Mouse (Mus musculus) lung, postnatal 0 days (tissue): Measurements from ENCODE around the gene Znrf3. TPM values are rescaled to one million over a fixed set of nuclear protein-coding genes. Genes with fewer than 3 reads are reported as not detected.

ENCODE experiments used
- ATAC-seq: fragments of 200-750 bp; cut with Nextera tagmentation; 2 replicates; pipeline ENCODE4 v1.8.0; 2017; ENCODE audit warnings: moderate library complexity
- DNase-seq: peaks from one replicate; pipeline ENCODE4 v3.0.0-alpha.2; 2016; ENCODE audit warnings: low spot score
- H3K27ac ChIP-seq: fragments of 300-500 bp; sonication (generic); 2 replicates; pipeline ENCODE4 v1.5.1; 2014; ENCODE audit warnings: antibody characterized with exemption, mild to moderate bottlenecking, low read length, mixed read lengths
- H3K27me3 ChIP-seq: fragments of 300-500 bp; sonication (generic); replicated peaks from 2 replicates; pipeline ENCODE4 v1.6.1; 2014; ENCODE audit warnings: low read length, mixed read lengths; ENCODE audit not compliant: insufficient read depth
- H3K36me3 ChIP-seq: fragments of 300-500 bp; sonication (generic); 2 replicates; pipeline ENCODE4 v1.6.1; 2014; ENCODE audit warnings: low read length, mixed read lengths; ENCODE audit not compliant: insufficient read depth
- H3K4me1 ChIP-seq: fragments of 300-500 bp; sonication (generic); 2 replicates; pipeline ENCODE4 v1.6.1; 2014; ENCODE audit warnings: antibody characterized with exemption, low read depth, low read length, mixed read lengths; ENCODE audit not compliant: insufficient read depth
- H3K4me2 ChIP-seq: fragments of 300-500 bp; sonication (generic); replicated peaks from 2 replicates; pipeline ENCODE4 v1.6.1; 2014; ENCODE audit warnings: low read depth, mild to moderate bottlenecking, low read length, moderate library complexity, mixed read lengths
- H3K4me3 ChIP-seq: fragments of 300-500 bp; sonication (generic); 2 replicates; pipeline ENCODE4 v1.5.1; 2014; ENCODE audit warnings: low read depth, low read length
- H3K9ac ChIP-seq: fragments of 300-500 bp; sonication (generic); replicated peaks from 2 replicates; pipeline ENCODE4 v1.6.1; 2014; ENCODE audit warnings: low read depth, mild to moderate bottlenecking
- H3K9me3 ChIP-seq: fragments of 300-500 bp; sonication (generic); 2 replicates; pipeline ENCODE4 v1.6.1; 2016; ENCODE audit warnings: low read length, mixed read lengths
- CTCF ChIP-seq: IDR thresholded peaks from 2 replicates; pipeline ENCODE4 v1.5.1; 2016; ENCODE audit warnings: antibody characterized with exemption, mild to moderate bottlenecking
- EP300 ChIP-seq: IDR thresholded peaks from 2 replicates; pipeline ENCODE4 v1.6.1; 2016; ENCODE audit warnings: antibody characterized with exemption, mild to moderate bottlenecking, control low read depth
- WGBS: fragments of 180-500 bp; shearing (Covaris S2); extraction: QIAGEN DNeasy Blood & Tissue Kit; methylation state at CpG from one replicate; pipeline ENCODE4 v1.1.7; 2014; 5-methylcytosine and 5-hydroxymethylcytosine counted together
- polyA plus RNA-seq: library from polyadenylated mRNA; unstranded; fragments of >200 nt; fragmentation: Nextera tagmentation; extraction: Ambion mirVana; gene quantifications from 2 replicates; pipeline ENCODE4 v1.2.1, GENCODE M21; 2015

Gene Znrf3
- polyA plus RNA-seq, 1 experiment from 2014 or later, result 16.3 TPM

- no peak for DNase-seq
- Histone ChIP-seq H3K4me3 (no peak overlapping the region), H3K27ac (no peak overlapping the region), H3K9me3 (no peaks in the 10 kb centered on the region), H3K4me1 (no peaks in the 10 kb centered on the region), H3K9ac (no peak overlapping the region), H3K36me3 (peaks cover 11% of the 10 kb centered on the region), H3K4me2 (no peak overlapping the region), H3K27me3 (no peaks in the 10 kb centered on the region)
- TF ChIP-seq CTCF (no peak), EP300 (no peak)
- 72% methylated on average over 5 of the region's 5 CpGs for WGBS
- ATAC-seq, result no peak
Observed at GRCm38 (mm10) chr11:5277307-5277971, 167.2 kb downstream of the Znrf3 start.

GRCm38 (mm10) chr11:5275216-5275615, 169.4 kb downstream of the Znrf3 start:
- Histone ChIP-seq H3K27ac (no peak overlapping the region), H3K4me3 (no peak overlapping the region), H3K36me3 (no peaks in the 10 kb centered on the region; the same call in 1 of the 2 replicates), H3K27me3 (no peaks in the 10 kb centered on the region), H3K9ac (no peak overlapping the region), H3K4me2 (no peak overlapping the region), H3K9me3 (no peaks in the 10 kb centered on the region), H3K4me1 (no peaks in the 10 kb centered on the region)
- ATAC-seq (no peak), DNase-seq (no peak)
- TF ChIP-seq CTCF (no peak), EP300 (no peak)
- 63% methylated on average over 4 of the region's 4 CpGs for WGBS

- Histone ChIP-seq H3K27me3 (no peaks in the 10 kb centered on the region), H3K4me3 (no peak overlapping the region), H3K36me3 (no peaks in the 10 kb centered on the region), H3K9ac (no peak overlapping the region), H3K27ac (no peak overlapping the region), H3K9me3 (no peaks in the 10 kb centered on the region), H3K4me2 (no peak overlapping the region), H3K4me1 (no peaks in the 10 kb centered on the region)
- 66% methylated on average over 9 of the region's 9 CpGs for WGBS
- no peak for TF ChIP-seq EP300
- TF ChIP-seq CTCF, result no peak
- no peak for DNase-seq
- no peak for ATAC-seq
Observed at GRCm38 (mm10) chr11:5272536-5273234, 172.0 kb downstream of the Znrf3 start.

- Histone ChIP-seq H3K4me1 (no peaks in the 10 kb centered on the region), H3K27me3 (no peaks in the 10 kb centered on the region), H3K9ac (no peak overlapping the region), H3K9me3 (no peaks in the 10 kb centered on the region), H3K36me3 (no peaks in the 10 kb centered on the region), H3K27ac (no peak overlapping the region), H3K4me2 (no peak overlapping the region), H3K4me3 (no peak overlapping the region)
- WGBS, result 57% methylated on average over 4 of the region's 4 CpGs
- no peak for TF ChIP-seq CTCF
- TF ChIP-seq EP300, result no peak
- no peak for DNase-seq
- no peak for ATAC-seq
Observed at GRCm38 (mm10) chr11:5272066-5272360, 172.6 kb downstream of the Znrf3 start.

GRCm38 (mm10) chr11:5271274-5272065, 173.2 kb downstream of the Znrf3 start:
- ATAC-seq (no peak), DNase-seq (peak; percentile 36)
- H3K27ac ChIP-seq, result no peak overlapping the region
- no peaks in the 10 kb centered on the region for H3K9me3 ChIP-seq
- no peaks in the 10 kb centered on the region for H3K4me1 ChIP-seq
- H3K9ac ChIP-seq, result no peak overlapping the region
- no peaks in the 10 kb centered on the region for H3K27me3 ChIP-seq
- no peak overlapping the region for H3K4me2 ChIP-seq
- 54% methylated on average over 9 of the region's 9 CpGs for WGBS
- H3K4me3 ChIP-seq, result no peak overlapping the region
- no peaks in the 10 kb centered on the region for H3K36me3 ChIP-seq
- TF ChIP-seq CTCF (no peak), EP300 (no peak)

GRCm38 (mm10) chr11:5269846-5270461, 174.7 kb downstream of the Znrf3 start:
- no peak for TF ChIP-seq CTCF
- TF ChIP-seq EP300, result no peak
- Histone ChIP-seq H3K4me1 (no peaks in the 10 kb centered on the region), H3K4me3 (no peak overlapping the region), H3K27me3 (no peaks in the 10 kb centered on the region), H3K9me3 (no peaks in the 10 kb centered on the region), H3K4me2 (no peak overlapping the region), H3K27ac (no peak overlapping the region), H3K36me3 (no peaks in the 10 kb centered on the region), H3K9ac (no peak overlapping the region)
- ATAC-seq, result no peak
- 84% methylated on average over 8 of the region's 8 CpGs for WGBS
- DNase-seq, result no peak
